Mouse (Mus musculus) midbrain, embryonic 11.5 days (tissue): Measurements from ENCODE around the gene Rhbdf2. TPM values are rescaled to one million over a fixed set of nuclear protein-coding genes. Genes with fewer than 3 reads are reported as not detected.

Source experiments
- ATAC-seq: fragments of 200-750 bp; cut with Nextera tagmentation; 2 replicates; pipeline ENCODE4 v1.8.0; 2017; ENCODE audit warnings: moderate TSS enrichment, moderate library complexity; ENCODE audit not compliant: low FRiP score
- DNase-seq: peaks from one replicate; pipeline ENCODE4 v3.0.0; 2015; ENCODE audit warnings: low spot score; ENCODE audit errors: missing footprints
- H3K27ac ChIP-seq: fragments of 300-500 bp; sonication (generic); 2 replicates; pipeline ENCODE4 v1.5.1; 2014; ENCODE audit warnings: low read depth, low read length
- H3K27me3 ChIP-seq: fragments of 300-500 bp; sonication (generic); 2 replicates; pipeline ENCODE4 v1.6.1; 2014; ENCODE audit warnings: mild to moderate bottlenecking, low read length, moderate library complexity, mixed read lengths; ENCODE audit not compliant: control insufficient read depth, insufficient read depth
- H3K36me3 ChIP-seq: fragments of 300-500 bp; sonication (generic); 2 replicates; pipeline ENCODE4 v1.6.1; 2014; ENCODE audit warnings: mild to moderate bottlenecking, low read length, moderate library complexity, mixed read lengths; ENCODE audit not compliant: control insufficient read depth, insufficient read depth
- H3K4me1 ChIP-seq: fragments of 300-500 bp; sonication (generic); 2 replicates; pipeline ENCODE4 v1.6.1; 2014; ENCODE audit warnings: low read length; ENCODE audit not compliant: control insufficient read depth, insufficient read depth
- H3K4me2 ChIP-seq: fragments of 300-500 bp; sonication (generic); 2 replicates; pipeline ENCODE4 v1.6.1; 2014; ENCODE audit warnings: mild to moderate bottlenecking, moderate library complexity
- H3K4me3 ChIP-seq: fragments of 300-500 bp; sonication (generic); 2 replicates; pipeline ENCODE4 v1.5.1; 2014; ENCODE audit warnings: low read depth, low read length
- H3K9ac ChIP-seq: fragments of 300-500 bp; sonication (generic); 2 replicates; pipeline ENCODE4 v1.6.1; 2014; ENCODE audit warnings: low read length
- H3K9me3 ChIP-seq: fragments of 300-500 bp; sonication (generic); 2 replicates; pipeline ENCODE4 v1.6.1; 2016; ENCODE audit warnings: low read length; ENCODE audit not compliant: control insufficient read depth
- WGBS: fragments of 180-500 bp; shearing (Covaris S2); extraction: QIAGEN DNeasy Blood & Tissue Kit; methylation state at CpG from one replicate; pipeline ENCODE4 v1.1.7; 2014; 5-methylcytosine and 5-hydroxymethylcytosine counted together
- polyA plus RNA-seq: library from polyadenylated mRNA; unstranded; fragments of >200 nt; fragmentation: Nextera tagmentation; extraction: Ambion mirVana; gene quantifications from 2 replicates; pipeline ENCODE4 v1.2.1, GENCODE M21; 2014

Rhbdf2 gene
- polyA plus RNA-seq, 1 experiment from 2014 or later, result 1.3 TPM

- Histone ChIP-seq H3K36me3 (no peaks in the 10 kb centered on the region), H3K27ac (no peak overlapping the region), H3K4me1 (no peaks in the 10 kb centered on the region), H3K9ac (no peak overlapping the region), H3K27me3 (no peaks in the 10 kb centered on the region), H3K9me3 (no peaks in the 10 kb centered on the region), H3K4me3 (no peak overlapping the region), H3K4me2 (no peak overlapping the region)
- WGBS, result 91% methylated on average over 12 of the region's 12 CpGs
- DNase-seq (no peak), ATAC-seq (no peak)
These were observed 22.7 kb downstream of the Rhbdf2 start for GRCm38 (mm10) chr11:116604097-116604496.

GRCm38 (mm10) chr11:116603339-116603738, 23.5 kb downstream of the Rhbdf2 start:
- no peak for DNase-seq
- Histone ChIP-seq H3K27ac (no peak overlapping the region), H3K9ac (no peak overlapping the region), H3K27me3 (no peaks in the 10 kb centered on the region), H3K4me3 (no peak overlapping the region), H3K9me3 (no peaks in the 10 kb centered on the region), H3K4me1 (no peaks in the 10 kb centered on the region), H3K36me3 (no peaks in the 10 kb centered on the region), H3K4me2 (no peak overlapping the region)
- no peak for ATAC-seq
- WGBS, result 92% methylated on average over 10 of the region's 10 CpGs

- Histone ChIP-seq H3K9me3 (no peaks in the 10 kb centered on the region), H3K27ac (no peak overlapping the region), H3K9ac (no peak overlapping the region), H3K4me3 (no peak overlapping the region), H3K36me3 (no peaks in the 10 kb centered on the region), H3K4me2 (no peak overlapping the region), H3K4me1 (no peaks in the 10 kb centered on the region), H3K27me3 (no peaks in the 10 kb centered on the region)
- WGBS, result 87% methylated on average over 8 of the region's 8 CpGs
- DNase-seq, result no peak
- no peak for ATAC-seq
These were observed 24.8 kb downstream of the Rhbdf2 start for GRCm38 (mm10) chr11:116602043-116602442.

GRCm38 (mm10) chr11:116601166-116601565, 25.7 kb downstream of the Rhbdf2 start:
- Histone ChIP-seq H3K9ac (no peak overlapping the region), H3K27me3 (no peaks in the 10 kb centered on the region), H3K4me2 (no peak overlapping the region), H3K27ac (no peak overlapping the region), H3K36me3 (no peaks in the 10 kb centered on the region), H3K4me3 (no peak overlapping the region), H3K4me1 (no peaks in the 10 kb centered on the region), H3K9me3 (no peaks in the 10 kb centered on the region)
- DNase-seq (no peak), ATAC-seq (no peak)
- WGBS, result 89% methylated on average over 8 of the region's 8 CpGs

GRCm38 (mm10) chr11:116599230-116599629, 27.6 kb downstream of the Rhbdf2 start:
- no peak for ATAC-seq
- Histone ChIP-seq H3K4me3 (no peak overlapping the region), H3K36me3 (no peaks in the 10 kb centered on the region), H3K4me1 (no peaks in the 10 kb centered on the region), H3K4me2 (no peak overlapping the region), H3K9ac (no peak overlapping the region), H3K27me3 (no peaks in the 10 kb centered on the region), H3K9me3 (no peaks in the 10 kb centered on the region), H3K27ac (no peak overlapping the region)
- WGBS, result 93% methylated on average over 15 of the region's 15 CpGs
- DNase-seq, result no peak

GRCm38 (mm10) chr11:116598193-116598592, 28.6 kb downstream of the Rhbdf2 start:
- Histone ChIP-seq H3K9me3 (no peaks in the 10 kb centered on the region), H3K9ac (no peak overlapping the region), H3K27me3 (no peaks in the 10 kb centered on the region), H3K27ac (no peak overlapping the region), H3K4me1 (no peaks in the 10 kb centered on the region), H3K4me3 (no peak overlapping the region), H3K36me3 (no peaks in the 10 kb centered on the region), H3K4me2 (no peak overlapping the region)
- DNase-seq, result no peak
- WGBS, result 95% methylated on average over 8 of the region's 8 CpGs
- no peak for ATAC-seq

GRCm38 (mm10) chr11:116596766-116597165, 30.1 kb downstream of the Rhbdf2 start:
- Histone ChIP-seq H3K36me3 (no peaks in the 10 kb centered on the region), H3K27ac (no peak overlapping the region), H3K9me3 (no peaks in the 10 kb centered on the region), H3K27me3 (no peaks in the 10 kb centered on the region), H3K9ac (no peak overlapping the region), H3K4me3 (no peak overlapping the region), H3K4me1 (no peaks in the 10 kb centered on the region; the same call in 1 of the 2 replicates), H3K4me2 (no peak overlapping the region)
- no peak for DNase-seq
- no peak for ATAC-seq
- 87% methylated on average over 19 of the region's 19 CpGs for WGBS

- DNase-seq (no peak), ATAC-seq (no peak)
- 54% methylated on average over 4 of the region's 4 CpGs for WGBS
- H3K4me1 ChIP-seq, result no peaks in the 10 kb centered on the region; the same call in 1 of the 2 replicates
- no peak overlapping the region for H3K9ac ChIP-seq
- no peak overlapping the region for H3K4me2 ChIP-seq
- H3K4me3 ChIP-seq, result no peak overlapping the region
- no peaks in the 10 kb centered on the region for H3K9me3 ChIP-seq
- no peaks in the 10 kb centered on the region for H3K36me3 ChIP-seq
- no peak overlapping the region for H3K27ac ChIP-seq
- no peaks in the 10 kb centered on the region for H3K27me3 ChIP-seq
These were observed 33.5 kb downstream of the Rhbdf2 start for GRCm38 (mm10) chr11:116593345-116593744.

GRCm38 (mm10) chr11:116592428-116592827, 34.4 kb downstream of the Rhbdf2 start:
- DNase-seq, result peak; percentile 100
- Histone ChIP-seq H3K36me3 (no peaks in the 10 kb centered on the region), H3K9me3 (no peaks in the 10 kb centered on the region), H3K27me3 (no peaks in the 10 kb centered on the region), H3K4me1 (no peaks in the 10 kb centered on the region; the same call in 1 of the 2 replicates), H3K4me3 (no peak overlapping the region), H3K4me2 (no peak overlapping the region), H3K27ac (no peak overlapping the region), H3K9ac (no peak overlapping the region)
- ATAC-seq, result peak; percentile 75

- Histone ChIP-seq H3K27ac (no peak overlapping the region), H3K4me2 (no peak overlapping the region), H3K9me3 (no peaks in the 10 kb centered on the region), H3K36me3 (no peaks in the 10 kb centered on the region), H3K9ac (no peak overlapping the region), H3K27me3 (no peaks in the 10 kb centered on the region), H3K4me1 (peaks cover 2% of the 10 kb centered on the region; the same call in 1 of the 2 replicates), H3K4me3 (no peak overlapping the region)
- DNase-seq, result no peak
- WGBS, result 82% methylated on average over 4 of the region's 4 CpGs
- ATAC-seq, result no peak
These were observed 35.2 kb downstream of the Rhbdf2 start for GRCm38 (mm10) chr11:116591621-116592020.
